Mouse (Mus musculus): Measurements from ENCODE around the gene Nfx1.

The Nfx1 gene

DNA sequence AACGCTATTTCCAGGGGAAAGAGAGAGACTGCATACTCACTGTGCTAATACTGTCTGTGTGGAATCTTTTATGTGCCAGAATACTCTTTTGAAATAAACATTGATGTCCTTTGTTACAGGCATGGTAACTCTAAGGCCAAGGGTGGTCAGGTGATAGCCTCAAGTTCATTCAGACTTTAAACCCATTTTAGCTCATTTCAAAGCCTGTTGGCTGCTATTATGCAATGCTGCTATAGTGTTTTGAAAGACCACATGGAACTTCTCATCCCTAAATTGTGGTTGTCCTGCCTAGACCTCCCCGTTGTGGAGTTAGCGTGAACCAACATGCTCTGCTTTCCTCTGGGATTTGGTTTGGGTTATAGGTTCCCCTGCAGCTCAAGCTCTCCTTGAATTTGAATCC is 5.0 kb downstream of the Nfx1 start:
- peak; percentile 30 for DNase-seq (ENCODE audit: low spot score)

DNA sequence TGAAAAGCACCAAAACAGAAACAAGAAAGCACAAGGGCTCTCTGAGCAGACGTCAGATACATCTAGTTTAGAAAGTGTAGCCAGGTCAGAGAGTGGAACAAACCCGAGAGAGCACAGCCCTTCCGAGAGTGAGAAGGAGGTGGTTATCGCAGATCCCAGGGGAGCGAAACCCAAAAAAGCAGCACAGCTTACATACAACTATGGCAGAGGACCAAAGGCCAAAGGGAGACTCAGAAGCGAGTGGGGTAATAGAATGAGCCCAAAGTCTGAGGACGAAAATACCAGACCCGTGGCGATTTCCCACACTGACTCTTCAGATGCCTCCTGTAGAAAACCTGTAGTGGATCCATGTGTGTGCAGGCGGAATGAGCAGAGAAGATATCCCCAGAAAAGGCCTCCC is 5.9 kb downstream of the Nfx1 start:
- DNase-seq (ENCODE audit: low spot score): no peak

GRCm38 (mm10) chr4:40979430-40979829 is 8.7 kb downstream of the Nfx1 start:
- no peak for DNase-seq (ENCODE audit: low spot score)

GRCm38 (mm10) chr4:40982486-40982885 is 11.8 kb downstream of the Nfx1 start:
- peak; percentile 26 for DNase-seq (ENCODE audit: low spot score)

GRCm38 (mm10) chr4:40983686-40984085 is 13.0 kb downstream of the Nfx1 start:
- DNase-seq (ENCODE audit: low spot score): peak; percentile 84

GRCm38 (mm10) chr4:40989633-40990032 is 18.9 kb downstream of the Nfx1 start:
- no peak for DNase-seq (ENCODE audit: low spot score)

GRCm38 (mm10) chr4:40996302-40996701 is 25.6 kb downstream of the Nfx1 start:
- DNase-seq (ENCODE audit: low spot score): no peak

GRCm38 (mm10) chr4:40997916-40998315 is 27.2 kb downstream of the Nfx1 start:
- DNase-seq (ENCODE audit: low spot score): no peak

DNA sequence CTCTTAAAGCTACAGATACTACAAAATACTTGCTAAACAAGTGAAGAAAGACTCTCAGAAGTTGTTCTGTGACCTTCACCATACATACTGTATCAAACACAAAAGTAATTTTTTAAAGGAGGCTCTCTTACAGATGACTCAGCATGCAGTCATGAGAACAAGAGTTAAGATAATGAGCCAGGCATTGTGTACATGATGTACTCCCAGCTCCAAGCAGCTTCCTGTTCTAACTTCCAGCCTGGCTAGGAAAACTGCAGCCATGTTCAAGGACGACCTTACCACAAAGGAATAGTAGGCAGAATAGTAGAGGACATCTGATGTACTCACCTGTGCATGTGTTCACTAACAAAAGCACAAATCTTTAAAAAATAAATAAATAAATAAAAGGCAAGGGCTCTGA is 29.6 kb downstream of the Nfx1 start:
- DNase-seq (ENCODE audit: low spot score): no peak

DNA sequence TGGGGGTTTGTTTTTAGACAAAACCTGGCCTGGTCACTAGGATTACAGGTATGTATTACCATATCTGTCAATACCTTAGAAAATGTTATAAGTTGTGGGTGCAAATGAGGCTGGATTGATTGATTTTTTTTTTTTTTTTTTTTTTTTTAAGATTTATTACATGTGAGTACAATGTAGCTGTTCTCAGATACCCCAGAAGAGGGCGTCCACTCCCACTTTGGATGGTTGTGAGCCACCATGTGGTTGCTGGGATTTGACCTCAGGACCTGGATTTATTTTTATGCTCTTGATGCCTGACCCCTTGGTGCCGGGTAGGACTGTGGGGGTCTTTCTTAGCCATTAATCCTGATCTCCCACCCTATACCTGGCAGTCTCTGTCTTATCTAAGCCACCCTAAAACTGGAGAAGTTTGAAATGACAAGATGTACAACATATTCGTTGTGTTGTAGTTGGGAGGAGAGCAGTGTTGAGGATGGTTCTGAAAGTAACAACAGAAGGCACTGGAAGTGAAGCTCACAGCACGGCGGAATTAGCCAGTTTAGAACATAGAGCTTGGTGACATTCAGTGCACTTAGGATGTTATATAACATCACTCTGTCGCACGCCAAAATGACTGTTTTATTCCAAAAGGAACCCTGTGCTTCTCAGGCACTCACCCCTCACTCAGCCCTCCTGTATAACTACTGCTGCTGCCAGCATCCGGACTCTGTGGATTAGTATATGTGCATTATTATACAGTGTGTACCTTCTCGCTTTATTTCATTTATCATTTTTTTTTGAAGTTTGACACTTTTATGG is 30.3 kb downstream of the Nfx1 start:
- DNase-seq (ENCODE audit: low spot score): no peak

GRCm38 (mm10) chr4:41013351-41013750 is 42.6 kb downstream of the Nfx1 start:
- no peak for DNase-seq (ENCODE audit: low spot score)

DNA sequence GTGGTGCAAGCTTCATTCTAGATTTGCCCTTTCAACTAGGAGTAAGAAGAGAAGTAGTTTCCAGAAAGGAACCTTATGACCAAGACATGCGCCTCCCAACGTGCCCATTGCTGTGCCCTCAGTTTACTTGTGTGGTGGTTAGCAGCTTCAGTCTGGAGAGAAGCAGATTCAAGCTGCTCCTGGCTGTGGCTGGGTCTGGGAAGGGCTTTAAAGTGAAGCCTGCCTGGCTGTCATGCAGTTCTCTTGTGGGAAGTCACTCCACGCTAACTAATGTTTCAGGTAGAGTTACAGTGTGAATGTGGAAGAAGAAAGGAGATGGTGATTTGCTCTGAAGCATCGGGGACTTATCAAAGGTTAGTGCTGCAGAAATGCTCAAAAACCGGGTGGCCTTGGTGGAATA is 45.1 kb downstream of the Nfx1 start:
- no peak for DNase-seq (ENCODE audit: low spot score)

DNA sequence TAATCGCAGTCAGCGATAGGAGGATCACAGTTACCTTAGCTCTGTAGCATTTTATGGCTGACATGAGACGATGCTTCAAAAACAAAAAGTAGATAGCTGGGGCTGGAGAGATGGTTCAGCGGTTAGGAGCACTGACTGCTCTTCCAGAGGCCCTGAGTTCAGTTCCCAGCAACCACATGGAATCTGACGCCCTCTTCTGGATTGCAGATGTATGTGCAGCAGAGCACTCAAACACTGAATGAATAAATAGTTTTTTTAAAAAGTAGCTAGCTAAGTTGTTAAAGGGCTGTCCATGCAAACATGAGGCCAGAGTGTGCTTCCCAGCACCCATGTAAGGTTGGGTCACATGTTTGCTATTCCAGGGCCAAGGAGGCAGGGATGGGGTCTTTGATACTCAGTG is 50.4 kb downstream of the Nfx1 start:
- no peak for DNase-seq (ENCODE audit: low spot score)

DNA sequence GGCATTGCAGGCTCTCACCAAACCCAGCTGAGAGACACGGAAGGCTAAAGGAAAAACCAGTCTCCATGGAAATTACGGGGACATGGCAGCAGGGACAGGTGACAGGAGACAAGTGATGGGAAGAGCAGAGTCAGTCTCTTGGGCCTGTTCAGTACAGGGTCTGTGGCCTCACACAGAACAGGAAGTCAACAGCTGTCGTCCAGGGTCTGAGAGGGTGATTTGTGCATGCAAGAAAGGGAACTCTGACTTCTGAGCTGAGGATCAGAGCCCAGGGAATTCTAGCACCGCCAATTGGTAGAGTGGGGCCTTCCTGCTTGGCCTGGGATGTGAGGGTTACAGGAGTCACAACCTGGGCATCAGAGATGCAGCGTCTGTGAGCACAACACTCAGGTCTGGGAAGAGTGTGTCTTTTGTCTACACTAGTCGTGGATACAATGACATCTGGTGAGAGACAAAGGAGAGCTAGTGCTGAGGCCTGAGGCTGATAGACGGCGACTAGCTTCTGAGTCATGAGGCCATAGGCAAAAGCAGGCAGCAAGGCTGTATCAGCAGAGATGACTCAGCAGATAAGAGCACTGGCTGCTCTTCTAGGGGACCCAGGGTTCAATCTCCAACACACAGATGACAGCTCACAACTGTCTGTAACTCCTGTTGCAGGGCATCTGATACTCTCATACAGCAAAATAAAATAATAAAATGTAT is 55.5 kb downstream of the Nfx1 start:
- no peak for DNase-seq (ENCODE audit: low spot score)

GRCm38 (mm10) chr4:41027872-41028271 is 57.2 kb downstream of the Nfx1 start:
- DNase-seq (ENCODE audit: low spot score): no peak

- peak; percentile 50 for DNase-seq (ENCODE audit: low spot score)
Observed at GRCm38 (mm10) chr4:41028272-41028671, 57.6 kb downstream of the Nfx1 start.

- no peak for DNase-seq (ENCODE audit: low spot score)
Observed at GRCm38 (mm10) chr4:41029372-41029771, 58.7 kb downstream of the Nfx1 start.

GRCm38 (mm10) chr4:41031242-41031641 is 60.5 kb downstream of the Nfx1 start:
- no peak for DNase-seq (ENCODE audit: low spot score)

DNA sequence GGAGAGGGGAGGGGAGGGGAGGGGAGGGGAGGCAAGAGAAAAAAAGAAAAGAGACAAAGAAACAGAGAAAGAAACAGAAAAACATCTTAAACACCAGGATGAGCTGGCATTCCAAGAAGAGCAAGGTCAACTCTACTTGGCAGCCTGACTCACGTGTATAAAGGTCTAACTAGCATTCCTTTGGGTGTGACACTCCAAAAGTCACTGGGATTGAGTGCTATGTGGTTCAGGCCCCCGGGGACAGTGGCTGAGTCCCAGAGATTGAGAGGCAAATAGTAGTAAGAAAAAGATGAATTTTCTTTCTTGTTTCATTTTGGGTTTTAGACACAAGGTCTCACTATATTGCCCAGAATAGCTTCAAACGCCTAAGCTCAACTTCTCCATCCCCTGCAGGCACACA is 67.2 kb downstream of the Nfx1 start:
- no peak for DNase-seq (ENCODE audit: low spot score)

GRCm38 (mm10) chr4:41040983-41041382 is 70.3 kb downstream of the Nfx1 start:
- DNase-seq (ENCODE audit: low spot score): peak; percentile 82

- DNase-seq (ENCODE audit: low spot score): no peak
Observed at GRCm38 (mm10) chr4:41042880-41043279, 72.2 kb downstream of the Nfx1 start.

GRCm38 (mm10) chr4:41043961-41044360 is 73.3 kb downstream of the Nfx1 start:
- DNase-seq (ENCODE audit: low spot score): no peak

DNA sequence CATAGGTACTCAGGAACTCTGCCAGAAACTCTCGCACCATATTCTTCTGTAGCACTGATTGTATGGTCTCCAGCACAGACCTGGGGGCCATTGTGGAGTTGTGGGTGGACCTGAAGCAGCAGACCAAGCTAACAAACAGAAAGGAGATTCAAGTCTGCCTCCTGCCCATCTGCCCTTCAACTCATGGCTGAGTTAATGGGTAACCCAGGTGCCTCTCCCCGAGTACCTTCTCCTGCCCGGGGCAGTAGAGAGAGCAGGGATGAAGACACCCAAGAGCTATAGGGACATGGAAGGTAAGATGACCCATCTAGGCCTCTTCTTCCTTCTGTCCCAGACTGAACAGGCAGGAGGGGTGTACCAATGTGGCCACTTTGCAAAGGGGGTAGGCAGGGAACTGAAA is 74.6 kb downstream of the Nfx1 start:
- no peak for DNase-seq (ENCODE audit: low spot score)

All from adipocyte (in vitro differentiated cells).